Mouse (Mus musculus) lung, adult 2 months (tissue): Measurements from ENCODE around the gene Rasal2. TPM values are rescaled to one million over a fixed set of nuclear protein-coding genes. Genes with fewer than 3 reads are reported as not detected.

Experiments
- DNase-seq: peaks from one replicate; pipeline ENCODE4 v3.0.0; 2022
- H3K4me1 ChIP-seq: fragments of 200-500 bp; 2 replicates; pipeline ENCODE4 v1.6.1; 2011; ENCODE audit warnings: low read length; ENCODE audit not compliant: control insufficient read depth, insufficient read depth
- H3K4me3 ChIP-seq: fragments of 200-500 bp; replicated peaks from 2 replicates; pipeline ENCODE3; 2011; ENCODE audit warnings: low read depth, mild to moderate bottlenecking, control low read depth, low read length; ENCODE audit errors: extremely low read depth
- CTCF ChIP-seq: fragments of 200-500 bp; IDR thresholded peaks from 2 replicates; pipeline ENCODE4 v1.5.1; 2011; ENCODE audit warnings: mild to moderate bottlenecking, low read length, control low read depth; ENCODE audit not compliant: insufficient read depth
- POLR2A ChIP-seq: fragments of 200-500 bp; IDR thresholded peaks from 2 replicates; pipeline ENCODE4 v1.6.1; 2011; ENCODE audit warnings: low read depth, mild to moderate bottlenecking, control low read depth, low read length, borderline replicate concordance; ENCODE audit errors: extremely low read depth
- WGBS: fragments of 180-500 bp; shearing (Covaris S2); methylation state at CpG from one replicate; pipeline ENCODE4 v1.1.7; 2018; 5-methylcytosine and 5-hydroxymethylcytosine counted together
- polyA plus RNA-seq: library from polyadenylated mRNA; depleted of rRNA; stranded (reverse); fragments of >200 nt; gene quantifications from 2 replicates; pipeline ENCODE4 v1.2.3, GENCODE M21; 2012

Rasal2 gene
- polyA plus RNA-seq, 1 experiment, result 10.4 TPM

DNA sequence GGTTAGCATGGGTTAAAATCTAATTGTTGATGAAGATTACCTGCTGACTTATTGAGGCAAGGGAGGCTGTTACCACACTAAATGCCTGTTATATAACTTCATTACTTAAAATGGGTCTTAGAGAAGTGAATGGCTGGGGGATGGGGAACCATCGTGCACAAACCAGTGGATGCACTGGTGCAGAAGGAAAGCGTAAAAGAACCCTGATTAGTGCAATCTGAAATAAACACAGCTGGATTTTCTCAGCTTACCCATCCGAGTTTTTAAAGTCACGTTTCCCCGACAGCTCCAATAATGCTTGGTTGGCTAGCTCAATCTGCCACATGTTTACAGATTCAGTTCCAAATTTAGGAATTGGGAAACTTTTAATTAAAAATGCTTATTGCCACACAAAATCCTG is 230.0 kb downstream of the Rasal2 start:
- WGBS, result 77% methylated on average over 5 of the region's 5 CpGs
- DNase-seq, result no peak
- no peak for TF ChIP-seq CTCF
- no peak for TF ChIP-seq POLR2A
- Histone ChIP-seq H3K4me3 (no peak overlapping the region), H3K4me1 (peaks cover 5% of the 10 kb centered on the region)

DNA sequence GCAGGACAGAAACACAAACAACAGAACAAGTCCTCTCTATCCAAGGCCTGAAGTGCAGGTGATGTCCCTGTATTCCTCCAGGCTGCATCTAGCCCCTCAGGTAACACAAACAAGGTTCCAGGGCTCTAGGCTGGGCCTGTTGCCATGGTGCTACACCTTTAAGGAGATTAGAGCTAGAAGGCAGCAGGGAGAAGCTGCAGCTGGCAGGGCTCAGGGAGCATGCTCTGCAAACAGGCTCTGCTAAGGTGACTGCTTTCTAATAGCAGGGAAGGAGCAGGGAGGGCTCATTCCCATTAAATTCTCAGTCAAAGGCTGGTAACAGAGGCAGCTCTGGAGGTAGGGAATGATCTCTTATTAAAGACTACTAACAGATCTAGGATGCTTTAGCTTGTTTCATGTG is 231.3 kb downstream of the Rasal2 start:
- peaks cover 5% of the 10 kb centered on the region for H3K4me1 ChIP-seq
- TF ChIP-seq POLR2A, result no peak
- TF ChIP-seq CTCF, result no peak
- no peak overlapping the region for H3K4me3 ChIP-seq
- DNase-seq, result no peak

DNA sequence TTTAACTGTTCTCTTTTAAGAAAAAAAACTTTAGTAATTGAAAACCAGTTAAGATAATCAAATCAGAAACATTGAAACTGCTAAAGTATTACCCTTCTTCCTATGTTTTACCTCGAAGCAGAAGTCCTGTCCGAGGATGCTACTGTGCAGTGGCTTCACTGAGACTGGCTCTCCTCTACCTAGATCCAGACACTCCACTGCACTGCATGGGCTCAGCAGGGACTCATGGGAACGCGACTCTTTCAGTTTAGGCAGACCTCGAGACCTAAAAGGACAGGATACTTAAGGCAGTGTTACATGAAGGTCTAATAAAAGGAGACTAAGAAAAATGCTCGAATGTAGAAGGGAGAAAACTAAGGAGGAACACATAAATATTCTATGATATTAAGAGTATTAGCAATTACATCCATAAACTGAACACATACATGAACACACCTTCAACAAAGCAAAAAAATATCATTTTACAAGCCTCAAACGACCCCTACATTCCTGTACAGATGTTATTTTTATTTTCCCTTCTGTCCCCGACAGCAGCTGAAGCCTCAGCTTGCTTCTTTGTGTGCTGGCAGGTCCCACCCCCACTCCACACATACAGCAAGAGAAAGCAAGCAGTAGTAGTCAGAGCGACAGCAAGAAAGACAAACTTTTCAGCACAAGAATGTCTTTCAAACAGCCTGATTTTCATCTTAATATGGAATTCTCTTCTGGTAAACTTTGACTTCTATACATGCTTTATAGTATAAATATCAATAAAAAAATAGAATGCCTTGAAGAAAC is 233.2 kb downstream of the Rasal2 start:
- TF ChIP-seq CTCF (no peak), POLR2A (no peak)
- WGBS, result 48% methylated on average over 9 of the region's 9 CpGs
- Histone ChIP-seq H3K4me3 (no peak overlapping the region), H3K4me1 (peaks cover 5% of the 10 kb centered on the region)
- DNase-seq, result no peak

DNA sequence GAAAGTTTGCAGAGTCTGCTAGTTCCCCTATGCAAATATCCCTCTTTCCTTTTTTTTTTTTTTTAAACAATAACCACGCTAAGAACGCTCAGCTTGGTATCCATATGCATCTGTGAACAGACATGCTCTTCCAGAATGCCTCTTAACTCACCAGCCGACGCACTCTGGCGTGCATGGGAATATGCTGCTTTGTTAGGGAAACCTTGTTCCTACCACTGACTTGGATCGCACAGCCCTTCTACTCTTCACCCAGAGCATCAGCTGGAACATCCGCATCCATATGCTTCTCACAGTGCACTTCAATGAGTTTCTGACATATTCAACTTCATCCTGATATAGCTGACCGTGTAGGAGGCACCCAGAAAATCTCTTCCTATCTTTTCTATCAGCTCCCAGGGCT is 243.1 kb downstream of the Rasal2 start:
- no peaks in the 10 kb centered on the region for H3K4me1 ChIP-seq
- no peak for TF ChIP-seq CTCF
- no peak for DNase-seq
- no peak overlapping the region for H3K4me3 ChIP-seq
- 87% methylated on average over 8 of the region's 8 CpGs for WGBS

DNA sequence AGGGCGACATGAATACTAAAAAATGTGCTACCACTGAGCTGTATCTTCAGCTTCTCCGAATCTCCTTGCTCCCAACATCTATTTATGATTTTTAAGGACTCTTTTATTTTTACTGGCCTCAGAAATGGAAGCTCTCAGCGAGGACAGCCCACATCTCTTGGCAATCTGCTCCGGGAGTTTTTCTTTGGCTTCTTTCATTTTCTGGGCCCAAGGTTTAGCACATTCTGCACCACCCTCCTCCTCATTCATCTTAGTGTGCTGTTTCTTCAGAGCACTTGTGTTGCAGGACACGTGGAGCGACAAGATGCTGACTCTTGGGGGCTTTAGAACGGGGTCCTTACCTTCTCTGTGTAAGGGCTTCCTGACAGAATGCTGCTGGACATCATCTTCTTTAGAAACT is 243.5 kb downstream of the Rasal2 start:
- no peak overlapping the region for H3K4me3 ChIP-seq
- TF ChIP-seq POLR2A, result no peak
- H3K4me1 ChIP-seq, result no peaks in the 10 kb centered on the region
- WGBS, result 75% methylated on average over 7 of the region's 7 CpGs
- DNase-seq, result no peak

DNA sequence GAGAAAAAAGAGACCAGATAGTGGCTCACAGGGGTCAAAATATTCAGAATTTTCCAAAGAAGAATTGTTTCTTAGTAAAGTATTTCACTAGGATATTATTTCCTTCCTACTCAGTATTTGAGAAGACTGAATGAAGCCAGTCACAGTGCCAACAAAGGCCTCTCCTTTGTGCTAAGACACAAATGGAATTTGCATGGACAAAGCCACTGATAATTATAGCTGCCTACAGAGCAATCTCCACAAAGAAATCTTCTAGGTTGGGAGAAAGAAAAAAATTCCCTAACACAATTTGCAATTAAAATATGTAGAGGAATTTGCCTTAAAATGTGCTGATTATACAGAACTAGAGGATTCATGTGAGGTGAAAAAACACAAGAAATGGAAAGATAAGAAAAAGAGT is 258.6 kb downstream of the Rasal2 start:
- DNase-seq, result no peak
- H3K4me1 ChIP-seq, result no peaks in the 10 kb centered on the region
- no peak overlapping the region for H3K4me3 ChIP-seq
- no peak for TF ChIP-seq CTCF
- no peak for TF ChIP-seq POLR2A

DNA sequence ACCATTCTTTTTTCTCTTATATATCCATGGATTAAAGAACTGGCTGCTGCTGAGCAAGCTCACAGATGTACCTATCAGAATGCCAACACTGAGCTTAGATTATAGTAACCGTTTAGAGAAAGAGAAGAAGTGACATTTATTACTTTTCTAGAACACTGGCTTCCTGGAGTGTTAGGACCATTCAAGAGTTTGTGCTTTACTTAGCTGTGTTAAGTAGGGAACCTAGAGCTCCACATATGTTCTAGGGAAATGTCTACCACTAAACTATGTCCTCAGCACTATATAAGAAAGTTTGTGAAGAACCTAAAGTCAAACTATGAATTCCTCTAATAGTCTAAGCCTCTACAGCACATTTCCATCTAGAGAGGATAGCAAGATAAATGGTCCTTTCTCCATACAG is 262.3 kb downstream of the Rasal2 start:
- H3K4me1 ChIP-seq, result no peaks in the 10 kb centered on the region
- no peak for DNase-seq
- H3K4me3 ChIP-seq, result no peak overlapping the region
- 79% methylated on average over 1 of the region's 1 CpGs for WGBS
- TF ChIP-seq CTCF (no peak), POLR2A (no peak)

DNA sequence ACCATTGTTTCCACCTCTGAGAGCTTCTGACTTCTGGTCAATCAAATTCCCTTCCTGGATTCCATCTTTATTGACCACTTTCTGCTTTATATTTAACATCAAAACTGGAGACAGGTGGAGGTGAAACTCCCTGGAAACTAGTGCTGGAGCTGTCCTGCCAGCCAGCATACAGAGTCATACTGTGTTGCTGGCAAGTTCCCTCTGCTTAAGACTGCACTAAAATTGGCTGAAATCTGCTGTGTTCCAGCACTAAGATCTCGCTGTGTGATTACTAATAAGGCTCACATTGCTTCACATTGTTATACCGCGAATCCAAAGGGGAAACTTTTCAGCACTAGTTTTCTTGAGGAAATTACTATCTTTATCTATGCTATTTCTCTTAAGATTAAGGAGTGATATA is 267.8 kb downstream of the Rasal2 start:
- no peak for DNase-seq
- peaks cover 4% of the 10 kb centered on the region for H3K4me1 ChIP-seq
- TF ChIP-seq CTCF (no peak), POLR2A (no peak)
- 91% methylated on average over 3 of the region's 3 CpGs for WGBS
- no peak overlapping the region for H3K4me3 ChIP-seq

DNA sequence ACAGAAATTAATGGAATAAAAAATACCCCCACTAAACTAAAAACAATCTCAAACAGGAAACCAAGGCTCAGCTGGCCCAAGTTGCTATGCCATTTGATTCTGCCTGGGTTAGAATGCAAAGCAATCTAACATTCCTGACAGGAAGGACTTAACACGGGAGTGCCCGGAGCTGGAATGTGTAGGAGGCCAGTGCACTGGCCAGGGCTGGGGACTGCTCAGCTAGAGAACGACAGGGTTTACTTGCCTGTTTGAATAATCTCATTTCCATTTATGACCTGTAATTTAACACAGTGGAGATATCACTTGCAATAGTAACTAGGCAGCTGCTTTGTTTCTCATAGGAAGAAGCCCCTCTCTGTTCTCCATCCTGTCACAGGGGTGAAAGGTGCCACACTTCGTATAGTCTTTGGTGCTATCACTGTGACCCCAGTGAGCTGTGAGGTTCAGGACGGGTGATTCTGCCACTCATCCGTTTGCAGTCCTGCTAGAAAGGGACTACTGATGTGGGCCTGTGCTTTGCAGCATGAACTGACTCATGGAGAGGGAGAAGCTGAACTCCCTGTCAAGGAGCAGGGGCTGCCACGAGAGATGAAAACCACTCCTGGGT is 269.0 kb downstream of the Rasal2 start:
- no peak for DNase-seq
- TF ChIP-seq POLR2A, result no peak
- no peak for TF ChIP-seq CTCF
- 44% methylated on average over 7 of the region's 7 CpGs for WGBS
- Histone ChIP-seq H3K4me1 (peaks cover 4% of the 10 kb centered on the region), H3K4me3 (no peak overlapping the region)

DNA sequence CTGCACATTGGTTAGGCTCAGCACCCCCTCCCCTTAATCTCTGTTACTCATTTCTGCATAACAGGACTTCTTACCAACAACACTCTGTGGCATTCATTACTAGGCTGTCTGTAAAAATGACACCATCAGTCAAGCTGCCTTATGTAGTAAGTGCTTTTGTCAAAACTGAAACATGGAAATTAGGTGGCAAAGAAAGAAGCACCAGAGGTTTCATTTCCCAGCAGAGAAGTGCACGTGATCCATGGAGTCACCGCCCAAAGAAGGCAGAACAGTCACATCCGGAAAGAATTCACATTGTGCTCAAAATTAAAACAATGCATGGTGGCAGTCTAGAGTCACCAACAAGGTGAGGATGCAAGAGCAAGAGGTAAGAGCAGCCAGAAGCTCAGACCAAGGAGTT is 271.4 kb downstream of the Rasal2 start:
- WGBS, result 62% methylated on average over 3 of the region's 3 CpGs
- no peak overlapping the region for H3K4me3 ChIP-seq
- peaks cover 4% of the 10 kb centered on the region for H3K4me1 ChIP-seq
- TF ChIP-seq POLR2A (no peak), CTCF (no peak)
- DNase-seq, result no peak
